Mouse (Mus musculus): Measurements from ENCODE around the gene Tmem234. TPM values are rescaled to one million over a fixed set of nuclear protein-coding genes. Genes with fewer than 3 reads are reported as not detected.
A peak's percentile ranks its signal among the peaks of the same experiment; 100 is the strongest.

Tmem234 gene
- polyA plus RNA-seq, 2 experiments = 179 to 191 TPM

DNA sequence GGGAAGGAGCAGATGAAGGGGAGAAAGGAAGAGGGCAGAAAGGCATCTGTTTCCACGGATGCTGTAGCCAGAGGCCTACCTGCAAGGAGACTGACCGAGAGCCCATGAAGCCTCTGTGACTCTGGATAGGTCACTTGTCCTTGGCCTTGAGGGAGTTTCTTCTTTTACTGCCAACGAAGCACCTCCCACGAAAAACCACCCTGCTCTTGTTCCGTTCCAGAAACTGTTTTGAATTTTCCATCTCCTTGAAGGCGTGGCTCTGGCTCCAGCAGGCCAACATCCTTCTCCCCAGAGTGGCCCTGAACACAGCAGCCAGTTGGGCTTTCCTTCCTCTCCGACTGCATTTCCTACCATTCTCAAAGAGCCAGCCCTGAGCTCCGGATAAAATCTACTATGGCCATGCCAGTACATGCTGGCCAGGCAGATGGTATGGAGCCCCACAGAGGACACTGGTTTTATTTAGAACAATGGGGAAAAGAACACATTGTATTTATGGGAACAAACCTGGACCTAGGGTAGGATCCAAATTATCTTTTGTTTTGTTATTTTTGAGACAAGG lies 20.9 kb downstream of the Tmem234 start:
- TF ChIP-seq POLR2A (IDR thresholded peaks at IDR 0.05; ENCODE audit: borderline replicate concordance, extremely low read depth, insufficient read depth, insufficient read length) = no peak
- Histone ChIP-seq H3K4me2 (replicated peaks; ENCODE audit: low read depth, low read length, severe bottlenecking) (no peak overlapping the region; the same call in 1 of the 2 replicates), H3K9ac (ENCODE audit: low read depth, low read length, severe bottlenecking) (no peak overlapping the region), H3K4me1 (ENCODE audit: control insufficient read depth, insufficient read depth, low read length) (peaks cover 26% of the 10 kb centered on the region), H3K27me3 (ENCODE audit: control insufficient read depth, insufficient read depth, low read length) (no peaks in the 10 kb centered on the region), H3K36me3 (ENCODE audit: control insufficient read depth, insufficient read depth, low read length) (peaks cover 4% of the 10 kb centered on the region), H3K9me3 (ENCODE audit: control insufficient read depth, low read length) (no peaks in the 10 kb centered on the region), H3K27ac (replicated peaks; ENCODE audit: low read depth, low read length) (no peak overlapping the region), H3K4me3 (replicated peaks; ENCODE audit: low read length) (no peak overlapping the region)
- 72% methylated on average over 8 of the region's 8 CpGs for WGBS
- ATAC-seq (ENCODE audit: low FRiP score, low read depth) (no peak), DNase-seq (ENCODE audit: low spot score) (no peak)

DNA sequence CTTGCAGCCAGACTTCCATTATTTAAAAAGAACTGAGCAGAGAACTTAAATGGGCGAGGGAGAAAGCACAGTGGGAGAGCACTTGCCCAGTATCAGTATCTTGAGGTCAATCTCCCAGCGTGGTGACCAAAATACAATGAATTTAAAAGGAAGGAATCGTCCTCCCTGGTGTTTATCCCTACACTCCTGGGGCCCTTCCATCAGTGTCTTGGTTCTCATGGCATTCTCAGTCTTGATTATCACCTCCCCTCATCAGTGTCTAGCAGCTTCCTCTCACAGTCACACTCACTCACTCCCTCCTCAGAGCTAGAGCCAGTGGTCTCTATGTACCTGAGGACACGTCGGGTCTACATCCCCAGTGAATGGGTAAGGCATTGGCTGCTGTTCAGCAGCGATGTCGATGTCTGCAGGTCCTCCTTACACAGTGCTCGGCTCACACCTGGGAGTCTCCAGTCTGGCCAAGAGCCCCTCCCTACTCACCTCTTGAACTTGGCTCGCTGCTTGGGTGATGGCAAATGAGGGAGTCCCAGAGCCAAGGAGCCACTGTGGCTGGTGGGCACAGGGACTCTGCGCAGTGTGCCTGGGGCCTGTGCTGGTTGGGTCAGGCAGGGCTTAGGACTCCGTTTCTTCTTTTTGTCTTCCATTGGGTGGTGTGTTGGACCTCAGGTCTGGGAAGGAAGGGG lies 21.8 kb downstream of the Tmem234 start:
- no peak overlapping the region for H3K9ac ChIP-seq (ENCODE audit: low read depth, low read length, severe bottlenecking)
- DNase-seq (ENCODE audit: low spot score) (no peak), ATAC-seq (ENCODE audit: low FRiP score, low read depth) (no peak)
- H3K9me3 ChIP-seq (ENCODE audit: control insufficient read depth, low read length) = no peaks in the 10 kb centered on the region
- H3K4me1 ChIP-seq (ENCODE audit: control insufficient read depth, insufficient read depth, low read length) = peaks cover 26% of the 10 kb centered on the region
- H3K27me3 ChIP-seq (ENCODE audit: control insufficient read depth, insufficient read depth, low read length) = no peaks in the 10 kb centered on the region
- TF ChIP-seq POLR2A (IDR thresholded peaks at IDR 0.05; ENCODE audit: borderline replicate concordance, extremely low read depth, insufficient read depth, insufficient read length) = no peak
- H3K36me3 ChIP-seq (ENCODE audit: control insufficient read depth, insufficient read depth, low read length) = peaks cover 13% of the 10 kb centered on the region
- H3K4me3 ChIP-seq (replicated peaks; ENCODE audit: low read length) = no peak overlapping the region
- H3K27ac ChIP-seq (replicated peaks; ENCODE audit: low read depth, low read length) = no peak overlapping the region
- 80% methylated on average over 11 of the region's 11 CpGs for WGBS
- H3K4me2 ChIP-seq (replicated peaks; ENCODE audit: low read depth, low read length, severe bottlenecking) = peak overlapping the region; percentile 88; the same call in 1 of the 2 replicates

DNA sequence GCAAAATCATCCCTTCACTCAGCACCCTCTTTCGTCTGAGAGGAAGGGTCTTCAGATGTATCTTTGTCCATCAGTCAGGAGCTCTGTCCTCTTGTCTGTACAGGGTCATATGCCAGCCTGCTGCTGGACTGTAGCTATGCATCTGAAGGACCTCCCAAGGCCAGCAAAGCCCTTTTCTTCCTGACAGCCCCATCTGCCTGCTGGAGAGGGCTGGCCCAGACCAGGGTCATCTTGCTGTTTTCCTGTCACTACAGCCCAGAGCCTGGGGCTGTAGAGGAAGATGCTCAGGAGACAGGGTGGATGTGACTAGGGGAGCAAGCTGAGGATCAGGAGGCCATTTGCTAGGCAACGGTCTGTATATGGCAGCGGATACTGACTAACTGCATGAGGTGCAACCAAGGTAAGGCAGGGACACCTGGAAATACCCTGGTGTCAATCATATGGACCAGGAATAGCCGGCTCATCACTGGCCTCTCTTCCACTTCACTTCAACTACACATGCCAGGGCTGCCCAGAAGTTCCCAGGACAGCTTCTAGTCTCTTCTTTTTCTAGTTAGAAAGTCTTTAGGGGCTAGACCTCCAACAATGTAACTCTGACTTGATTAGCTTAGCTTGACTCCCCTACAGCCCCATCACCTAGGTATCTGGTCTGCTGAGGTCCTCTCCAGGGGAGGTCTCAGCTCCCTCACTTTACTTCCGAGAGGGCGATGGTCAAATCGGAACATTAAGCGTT lies 22.5 kb downstream of the Tmem234 start:
- H3K27me3 ChIP-seq (ENCODE audit: control insufficient read depth, insufficient read depth, low read length) = no peaks in the 10 kb centered on the region
- peak overlapping the region; percentile 76 for H3K9ac ChIP-seq (ENCODE audit: low read depth, low read length, severe bottlenecking)
- peak overlapping the region; percentile 83; the same call in 1 of the 2 replicates for H3K27ac ChIP-seq (replicated peaks; ENCODE audit: low read depth, low read length)
- H3K9me3 ChIP-seq (ENCODE audit: control insufficient read depth, low read length) = no peaks in the 10 kb centered on the region
- ATAC-seq (ENCODE audit: low FRiP score, low read depth) = no peak
- TF ChIP-seq POLR2A (IDR thresholded peaks at IDR 0.05; ENCODE audit: borderline replicate concordance, extremely low read depth, insufficient read depth, insufficient read length) = no peak
- H3K4me3 ChIP-seq (replicated peaks; ENCODE audit: low read length) = peak overlapping the region; percentile 60
- H3K36me3 ChIP-seq (ENCODE audit: control insufficient read depth, insufficient read depth, low read length) = peaks cover 20% of the 10 kb centered on the region
- peak overlapping the region; percentile 88 for H3K4me2 ChIP-seq (replicated peaks; ENCODE audit: low read depth, low read length, severe bottlenecking)
- no peak for DNase-seq (ENCODE audit: low spot score)
- 20% methylated on average over 8 of the region's 8 CpGs for WGBS
- H3K4me1 ChIP-seq (ENCODE audit: control insufficient read depth, insufficient read depth, low read length) = peaks cover 25% of the 10 kb centered on the region

DNA sequence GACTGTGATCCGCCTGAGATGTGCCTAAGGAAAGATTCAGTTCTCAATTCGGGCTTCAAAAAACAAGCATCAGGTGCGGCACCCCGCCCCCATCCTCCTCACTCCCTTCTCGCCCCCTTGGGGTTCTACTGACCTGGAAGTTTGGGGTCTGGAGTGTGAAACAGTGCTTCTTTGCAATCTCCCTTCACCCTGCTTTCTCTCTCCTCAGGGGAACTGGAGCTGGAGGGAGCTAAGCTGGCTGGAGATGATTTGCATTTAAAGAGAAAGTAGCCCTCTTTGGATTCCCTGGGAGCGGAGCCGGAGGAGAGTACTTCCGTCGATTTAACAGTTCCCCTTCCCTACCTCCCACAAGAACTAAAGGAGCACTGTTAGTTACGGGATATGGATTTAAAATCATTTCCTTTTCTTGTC lies 23.2 kb downstream of the Tmem234 start, which contains the start of gene Ccdc28b:
TSS of gene Ccdc28b (minus strand) at position 267 of the 411 bp plus-strand sequence.
- Histone ChIP-seq H3K4me3 (replicated peaks; ENCODE audit: low read length) (peak within 1 kb of the TSS; percentile 60), H3K9me3 (ENCODE audit: control insufficient read depth, low read length) (no peaks in the 10 kb centered on the region), H3K9ac (ENCODE audit: low read depth, low read length, severe bottlenecking) (peak within 1 kb of the TSS; percentile 76), H3K36me3 (ENCODE audit: control insufficient read depth, insufficient read depth, low read length) (peaks cover 27% of the 10 kb centered on the region), H3K27ac (replicated peaks; ENCODE audit: low read depth, low read length) (peak within 1 kb of the TSS; percentile 83), H3K4me2 (replicated peaks; ENCODE audit: low read depth, low read length, severe bottlenecking) (peak within 1 kb of the TSS; percentile 88), H3K4me1 (ENCODE audit: control insufficient read depth, insufficient read depth, low read length) (peaks cover 19% of the 10 kb centered on the region), H3K27me3 (ENCODE audit: control insufficient read depth, insufficient read depth, low read length) (no peaks in the 10 kb centered on the region)
- TF ChIP-seq POLR2A (IDR thresholded peaks at IDR 0.05; ENCODE audit: borderline replicate concordance, extremely low read depth, insufficient read depth, insufficient read length) = no peak
- no peak for DNase-seq (ENCODE audit: low spot score)
- 0% methylated on average over 10 of the region's 10 CpGs for WGBS
- ATAC-seq (ENCODE audit: low FRiP score, low read depth) = peak; percentile 20

DNA sequence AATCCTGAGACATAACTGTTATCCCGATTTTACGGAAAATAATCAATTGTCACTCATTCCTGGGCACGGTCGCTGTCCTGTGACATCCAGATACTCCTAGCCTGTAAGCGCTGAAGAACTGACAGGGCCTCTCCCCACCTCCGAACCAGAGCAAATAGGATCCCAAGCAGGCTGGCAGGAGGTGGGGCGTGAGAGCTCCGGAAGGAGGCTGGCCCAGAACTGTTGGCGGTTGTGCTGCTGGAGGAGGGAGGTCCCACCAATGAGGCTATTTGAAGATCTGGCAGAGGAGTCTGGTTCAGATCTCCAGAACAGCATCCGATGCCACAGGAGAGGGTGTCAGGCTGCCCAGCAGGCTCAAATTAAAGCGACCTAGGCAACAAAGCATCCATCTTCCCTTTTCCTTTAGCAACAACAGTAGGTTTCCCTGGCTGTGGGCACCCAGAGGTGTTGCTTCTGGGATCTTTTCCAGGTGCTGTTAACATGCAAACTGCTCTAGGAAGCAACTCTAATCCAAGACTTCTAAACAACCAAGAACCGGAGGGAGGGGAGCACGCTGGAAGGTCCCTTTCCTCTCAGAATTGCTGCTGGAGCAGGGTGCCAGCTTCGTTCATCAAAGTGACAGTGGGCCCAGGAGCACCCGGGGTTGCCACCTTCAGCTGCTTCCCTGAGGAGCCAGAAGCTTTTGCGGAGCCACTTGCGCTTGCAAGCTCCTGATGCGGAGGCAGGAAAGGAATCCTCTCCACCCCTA lies 24.0 kb downstream of the Tmem234 start:
- Histone ChIP-seq H3K4me3 (replicated peaks; ENCODE audit: low read length) (peak overlapping the region; percentile 60), H3K4me2 (replicated peaks; ENCODE audit: low read depth, low read length, severe bottlenecking) (peak overlapping the region; percentile 88), H3K27ac (replicated peaks; ENCODE audit: low read depth, low read length) (peak overlapping the region; percentile 83), H3K27me3 (ENCODE audit: control insufficient read depth, insufficient read depth, low read length) (no peaks in the 10 kb centered on the region), H3K4me1 (ENCODE audit: control insufficient read depth, insufficient read depth, low read length) (peaks cover 19% of the 10 kb centered on the region), H3K36me3 (ENCODE audit: control insufficient read depth, insufficient read depth, low read length) (peaks cover 35% of the 10 kb centered on the region), H3K9me3 (ENCODE audit: control insufficient read depth, low read length) (no peaks in the 10 kb centered on the region), H3K9ac (ENCODE audit: low read depth, low read length, severe bottlenecking) (peak overlapping the region; percentile 76)
- WGBS = 1% methylated on average over 18 of the region's 18 CpGs
- ATAC-seq (ENCODE audit: low FRiP score, low read depth) (peak; percentile 87), DNase-seq (ENCODE audit: low spot score) (peak; percentile 93)
- 0 out of 2 replicates have a peak, but pooled peaks have one; percentile 30 for TF ChIP-seq POLR2A (IDR thresholded peaks at IDR 0.05; ENCODE audit: borderline replicate concordance, extremely low read depth, insufficient read depth, insufficient read length)

Data from limb, embryonic 14.5 days (tissue).